Mouse (Mus musculus) cerebellum, adult 11-12 months (tissue): ENCODE data around the gene Fzr1.

Experiments used
- DNase-seq: peaks from one replicate; pipeline ENCODE4 v3.0.0; 2022

Fzr1 gene

GRCm38 (mm10) chr10:81323791-81324530 is 54.4 kb downstream of the Fzr1 start:
- DNase-seq = peak; percentile 43

DNA sequence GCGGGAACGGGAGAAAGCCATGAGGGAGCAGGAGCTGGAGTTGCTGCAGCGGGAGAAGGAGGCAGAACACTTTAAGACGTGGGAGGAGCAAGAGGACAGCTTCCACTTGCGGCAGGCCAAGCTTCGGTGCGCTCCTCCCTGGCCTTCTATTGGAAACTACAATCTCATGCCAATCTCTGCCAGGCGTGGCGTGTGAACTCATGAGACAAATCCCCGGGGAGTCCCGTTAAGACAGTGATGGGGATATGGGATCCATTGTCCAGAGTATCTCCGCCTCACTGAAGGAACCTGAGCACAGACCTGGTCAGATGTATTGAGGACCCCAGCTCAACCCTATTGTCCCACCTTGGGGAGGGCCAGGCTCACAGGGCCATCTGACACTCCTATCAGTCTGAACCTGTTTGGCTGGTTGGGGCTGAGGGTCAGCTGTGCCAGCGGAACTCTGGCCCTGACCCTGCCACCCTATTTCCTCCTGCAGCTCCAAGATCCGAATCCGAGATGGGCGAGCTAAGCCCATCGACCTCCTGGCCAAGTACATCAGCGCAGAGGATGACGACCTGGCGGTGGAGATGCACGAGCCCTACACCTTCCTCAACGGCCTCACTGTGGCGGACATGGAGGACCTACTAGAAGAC is 55.1 kb downstream of the Fzr1 start:
- peak; percentile 57 for DNase-seq

- peak; percentile 77 for DNase-seq
Measured at GRCm38 (mm10) chr10:81322444-81322843, 55.9 kb downstream of the Fzr1 start.

DNA sequence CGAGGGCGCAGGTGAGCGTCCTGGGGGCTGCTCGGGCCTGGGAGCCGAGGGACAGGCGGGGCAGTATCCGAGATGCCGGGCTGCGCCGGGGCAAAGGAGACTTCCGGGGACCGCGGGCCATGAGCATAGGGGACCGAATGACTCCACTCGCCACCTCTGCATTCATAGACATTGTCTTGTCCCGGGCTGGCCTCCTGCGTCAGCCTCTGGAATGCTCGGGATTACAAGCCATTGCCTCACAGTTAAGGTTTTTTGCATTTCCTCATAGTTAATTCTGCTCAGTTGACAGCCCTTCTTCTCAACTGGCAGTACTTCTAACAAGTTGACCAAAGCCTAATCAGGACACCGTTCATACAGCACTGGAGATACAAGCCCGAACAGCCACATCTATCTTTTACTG is 56.9 kb downstream of the Fzr1 start:
- no peak for DNase-seq

DNA sequence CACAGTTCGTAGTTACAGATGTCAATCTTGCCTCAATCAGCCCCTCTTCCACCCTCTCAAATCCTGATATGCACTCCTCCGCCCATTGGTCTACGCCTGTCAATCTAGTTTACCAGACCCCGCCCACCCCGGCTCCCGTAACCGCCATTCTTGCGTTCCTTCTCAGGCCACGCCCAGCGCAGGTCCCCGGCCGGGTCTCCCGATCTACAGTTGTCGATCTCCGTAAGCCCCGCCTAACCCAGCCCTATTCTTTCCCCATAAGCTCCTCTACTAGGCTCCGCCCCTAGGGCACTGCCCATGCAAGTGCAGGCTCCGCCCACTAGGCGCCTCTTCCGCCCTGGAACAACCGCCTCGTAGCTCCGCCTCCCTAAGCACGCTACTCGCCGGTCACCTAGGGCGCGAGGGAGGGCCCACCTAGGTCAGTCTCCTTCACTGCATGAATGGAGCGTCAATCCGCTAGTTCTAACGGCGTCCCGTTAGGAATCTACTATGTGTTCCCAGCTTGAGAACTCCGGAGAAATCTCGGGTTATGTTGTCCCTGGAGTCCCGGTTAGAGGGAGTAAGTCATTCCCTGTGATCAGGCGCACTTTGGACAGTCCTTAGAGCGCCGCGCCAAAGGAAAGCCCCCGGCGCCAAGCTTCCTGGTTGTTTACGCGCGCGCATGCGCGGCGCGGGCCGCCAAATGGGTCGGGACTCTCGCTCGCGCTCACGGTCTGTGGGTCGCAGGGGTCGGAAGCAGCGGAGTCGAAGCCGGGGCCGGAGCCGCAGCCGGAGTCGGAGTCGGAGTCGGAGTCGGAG is 57.6 kb downstream of the Fzr1 start, which contains the start of gene Cactin:
Cactin (plus strand) TSS at position 554 of the 798 bp plus-strand sequence.
- DNase-seq = peak; percentile 100

GRCm38 (mm10) chr10:81319741-81320549 is 58.4 kb downstream of the Fzr1 start:
- peak; percentile 72 for DNase-seq

- peak; percentile 76 for DNase-seq
Measured at GRCm38 (mm10) chr10:81319330-81319699, 59.0 kb downstream of the Fzr1 start.

- DNase-seq = peak; percentile 79
Measured at GRCm38 (mm10) chr10:81318589-81319329, 59.6 kb downstream of the Fzr1 start.

- DNase-seq = peak; percentile 66
Measured at GRCm38 (mm10) chr10:81317273-81317672, 61.0 kb downstream of the Fzr1 start.

DNA sequence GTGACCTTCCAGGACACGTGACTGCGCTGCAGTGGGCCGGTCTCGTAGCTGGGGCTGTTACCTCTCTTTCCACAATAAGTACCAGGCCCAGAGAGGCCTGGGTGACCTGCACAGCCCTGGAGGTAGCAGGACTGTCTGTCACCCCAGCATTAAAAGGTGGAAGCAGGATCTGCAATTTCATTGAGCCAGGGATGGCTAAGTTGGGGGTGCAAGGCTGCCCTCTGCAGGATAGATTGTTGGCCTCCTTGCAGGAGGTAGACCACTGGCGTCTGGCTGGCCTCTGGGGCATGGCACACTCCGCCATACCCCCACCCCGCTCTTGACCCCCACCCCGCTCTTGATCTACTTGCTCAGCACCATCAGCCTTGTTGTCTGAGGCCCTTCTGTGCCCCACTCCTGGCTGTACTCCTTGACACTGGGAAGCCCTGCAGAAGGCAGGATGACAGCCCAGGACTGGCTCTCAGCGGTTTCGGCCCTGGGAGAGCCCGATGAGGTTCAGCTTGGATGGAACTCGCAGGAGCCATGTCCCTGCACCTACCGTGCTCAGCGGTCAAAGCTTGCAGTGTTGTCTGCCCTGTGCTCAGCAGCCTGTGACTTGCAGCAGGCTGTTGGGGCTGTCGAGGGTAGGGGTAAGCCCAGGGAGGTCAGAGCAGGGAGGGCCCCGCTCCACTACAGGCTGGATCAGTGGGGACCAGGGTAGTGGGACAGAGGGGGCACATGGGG is 61.8 kb downstream of the Fzr1 start:
- peak; percentile 42 for DNase-seq
